Mouse (Mus musculus) c-Kit-positive CD71-negative TER-119-negative erythroid progenitor cells, embryonic 14.5 days (primary cell): Measurements from ENCODE around the gene Slain2.
"Not testable (repeated sequence)": the region's sequence is repeated elsewhere in the genome, so short reads cannot be mapped to it uniquely, and the experiment has no call there.

Experiments used
- DNase-seq: peaks from one replicate; pipeline ENCODE4 v3.0.0-alpha.2; 2013; ENCODE audit warnings: low read depth

Gene Slain2

DNA sequence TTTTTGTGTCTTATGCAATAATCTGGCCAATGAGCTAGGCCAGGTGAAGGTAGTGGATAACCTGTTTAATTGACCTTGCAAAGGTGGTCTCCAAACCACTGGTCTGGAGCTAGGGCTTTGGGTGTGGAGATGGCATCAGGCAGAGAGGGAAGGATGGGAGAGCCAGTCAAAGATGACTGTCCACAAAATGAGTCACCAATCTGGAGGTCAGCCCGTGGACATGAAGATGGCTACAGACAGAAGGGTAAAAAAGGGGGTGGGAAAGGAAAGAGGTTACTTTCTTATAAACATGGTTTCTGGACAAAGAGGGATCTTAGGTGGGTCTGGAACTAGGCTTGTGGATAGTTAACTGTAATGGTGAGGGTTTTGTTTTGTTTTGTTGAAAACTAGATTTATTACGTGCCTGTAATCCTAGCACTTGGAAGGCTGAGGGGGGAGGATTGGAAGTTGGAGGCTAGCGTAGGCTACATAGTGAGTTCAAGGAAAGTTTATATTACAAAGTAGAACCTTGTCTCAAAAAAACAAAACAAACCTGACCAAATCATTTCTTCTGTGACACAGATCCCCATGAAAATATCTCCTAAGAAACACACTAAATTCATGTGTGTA is 40.0 kb downstream of the Slain2 start:
- DNase-seq: no peak

DNA sequence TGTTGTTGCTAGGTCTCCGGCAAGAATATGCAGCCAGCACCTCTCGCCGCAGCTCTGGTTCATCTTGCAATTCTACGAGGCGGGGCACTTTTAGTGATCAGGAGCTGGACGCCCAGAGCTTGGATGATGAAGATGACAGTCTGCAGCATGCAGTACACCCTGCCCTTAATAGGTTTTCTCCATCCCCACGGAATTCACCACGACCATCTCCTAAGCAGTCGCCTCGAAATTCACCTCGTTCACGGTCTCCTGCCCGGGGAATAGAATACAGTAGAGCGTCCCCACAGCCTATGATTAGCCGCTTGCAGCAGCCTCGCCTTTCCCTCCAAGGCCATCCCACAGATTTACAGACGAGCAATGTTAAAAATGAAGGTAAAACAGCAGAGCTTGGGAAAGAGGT is 43.2 kb downstream of the Slain2 start:
- no peak for DNase-seq

DNA sequence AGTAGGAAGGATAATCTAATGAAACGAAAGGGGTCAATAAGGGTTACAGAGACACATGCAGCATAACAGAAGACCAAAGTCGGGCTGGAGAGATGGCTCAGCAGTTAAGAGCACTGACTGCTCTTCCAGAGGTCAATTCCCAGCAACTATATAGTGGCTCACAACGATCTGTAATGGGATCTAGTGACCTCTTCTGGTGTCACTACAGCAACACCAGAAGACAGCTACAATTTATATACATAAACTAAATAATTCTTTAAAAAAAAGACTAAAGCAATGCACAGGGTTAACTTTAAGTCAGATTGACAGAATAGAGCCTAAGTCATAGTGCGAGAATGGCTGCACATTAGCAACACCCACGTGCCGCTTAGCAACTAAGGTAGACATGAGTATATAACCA is 46.0 kb downstream of the Slain2 start:
- no peak for DNase-seq

DNA sequence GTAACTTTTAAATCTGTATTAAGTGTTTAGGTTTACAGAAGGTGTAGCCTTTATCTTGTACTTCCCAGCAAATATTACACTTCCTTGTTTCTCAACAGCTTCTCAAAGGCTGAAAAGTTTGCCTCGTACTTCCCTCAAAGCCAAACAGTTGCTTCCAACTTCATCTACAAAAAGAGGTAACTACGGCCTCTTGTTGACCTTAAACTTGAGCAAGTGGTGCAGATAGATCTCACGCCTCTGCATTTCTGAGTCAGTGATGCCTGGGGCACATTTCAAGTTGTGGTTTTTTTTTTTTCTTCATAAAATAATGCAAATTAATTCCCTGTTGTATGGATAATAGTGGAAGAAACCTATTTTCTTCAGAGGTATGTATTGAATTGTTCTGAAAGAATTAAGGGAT is 51.6 kb downstream of the Slain2 start:
- DNase-seq: no peak

DNA sequence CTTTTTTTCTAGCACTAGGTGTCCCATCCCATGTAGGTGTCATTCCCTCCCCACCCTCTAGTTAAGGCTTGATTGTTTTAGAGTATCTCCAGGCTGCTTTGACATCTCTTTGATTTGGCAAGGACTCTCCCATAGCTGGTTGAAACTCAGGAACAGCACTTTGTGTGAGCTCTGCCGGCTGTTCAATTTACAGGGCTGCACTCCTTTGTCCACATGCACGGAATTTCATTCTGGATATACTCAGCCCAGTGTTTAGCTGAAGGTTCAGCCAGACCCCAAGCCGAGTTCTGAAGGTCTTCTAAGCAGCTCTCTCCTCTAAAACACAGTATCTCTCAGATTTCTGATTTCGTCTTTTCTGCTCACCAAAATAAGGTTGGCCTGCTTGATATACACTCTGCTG is 58.3 kb downstream of the Slain2 start:
- no peak for DNase-seq

DNA sequence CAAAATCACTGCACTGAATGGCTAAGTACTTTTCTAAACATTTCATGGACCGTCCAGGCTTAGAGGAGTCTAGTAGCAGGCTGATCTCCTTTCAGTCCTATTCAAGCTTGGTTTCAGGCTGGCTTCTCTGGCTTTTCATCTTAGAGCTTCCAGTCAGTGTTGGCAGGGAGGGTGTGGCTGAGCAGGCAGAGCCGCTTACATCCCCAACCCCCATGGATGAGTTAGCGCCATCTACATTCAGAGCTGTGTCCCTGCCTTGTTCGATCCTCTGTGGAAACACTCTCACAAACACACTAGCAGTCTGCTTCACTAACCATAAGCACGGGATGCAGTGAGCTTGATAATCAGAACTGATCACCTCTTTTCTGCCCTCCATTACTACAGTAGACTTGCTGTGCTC is 58.8 kb downstream of the Slain2 start:
- no peak for DNase-seq

DNA sequence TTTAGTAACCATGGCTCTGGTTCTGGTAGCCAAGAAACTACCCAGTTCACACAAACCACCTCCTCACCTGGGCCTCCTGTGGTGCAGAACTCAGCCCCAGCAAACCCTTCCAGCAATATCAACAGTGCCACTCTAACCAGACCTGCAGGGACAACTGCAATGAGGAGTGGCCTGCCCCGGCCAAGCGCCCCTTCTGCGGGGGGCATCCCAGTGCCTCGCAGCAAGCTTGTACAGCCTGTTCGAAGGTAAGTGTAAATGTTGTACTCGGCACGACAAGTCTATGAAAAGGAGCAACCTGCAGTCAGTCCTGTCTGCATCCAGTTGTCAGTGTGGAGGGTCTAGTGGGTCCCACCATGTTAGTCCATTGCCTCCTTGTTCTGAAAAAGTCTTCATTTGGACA is 60.5 kb downstream of the Slain2 start, which contains the start of gene Gm10135:
Gm10135 (minus strand) TSS at position 101 of the 400 bp plus-strand sequence.
- DNase-seq: no peak

DNA sequence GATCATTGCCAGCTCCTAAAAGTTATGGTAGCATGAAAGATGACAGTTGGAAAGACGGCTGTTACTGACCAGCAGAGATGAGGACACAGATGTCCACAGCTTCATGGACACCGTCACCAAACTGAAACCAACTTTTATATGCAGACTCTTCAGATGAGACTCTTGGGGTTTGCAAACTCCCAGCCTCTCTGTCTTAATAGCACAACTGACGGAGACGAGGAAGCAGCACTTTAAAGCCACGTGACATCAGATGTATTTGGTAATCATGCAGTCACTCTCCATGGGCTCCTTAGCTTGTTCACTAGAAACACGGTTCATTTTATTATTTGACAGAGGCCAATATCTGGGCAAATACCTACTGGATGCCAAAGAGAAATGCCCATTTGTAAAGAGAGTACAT is 61.9 kb downstream of the Slain2 start:
- DNase-seq: no peak

DNA sequence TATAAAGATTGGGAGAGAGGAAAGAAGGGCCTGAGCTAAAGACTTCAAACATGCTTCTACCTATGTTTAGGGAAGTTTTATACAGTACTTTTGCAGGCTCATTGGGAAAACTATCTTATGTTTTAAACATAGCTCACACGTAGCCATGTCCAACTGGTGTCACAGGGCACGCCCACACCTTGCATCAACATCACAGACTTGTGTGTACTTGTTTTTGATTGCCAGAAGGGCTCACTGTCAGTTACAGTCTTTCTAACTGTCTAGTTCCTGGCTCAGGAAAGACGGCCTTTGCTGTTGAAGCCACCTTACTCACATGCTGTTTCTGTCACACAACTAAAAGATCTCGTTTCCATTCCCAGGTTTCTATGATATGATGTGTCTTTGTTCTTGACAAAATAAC is 62.4 kb downstream of the Slain2 start:
- DNase-seq: no peak

DNA sequence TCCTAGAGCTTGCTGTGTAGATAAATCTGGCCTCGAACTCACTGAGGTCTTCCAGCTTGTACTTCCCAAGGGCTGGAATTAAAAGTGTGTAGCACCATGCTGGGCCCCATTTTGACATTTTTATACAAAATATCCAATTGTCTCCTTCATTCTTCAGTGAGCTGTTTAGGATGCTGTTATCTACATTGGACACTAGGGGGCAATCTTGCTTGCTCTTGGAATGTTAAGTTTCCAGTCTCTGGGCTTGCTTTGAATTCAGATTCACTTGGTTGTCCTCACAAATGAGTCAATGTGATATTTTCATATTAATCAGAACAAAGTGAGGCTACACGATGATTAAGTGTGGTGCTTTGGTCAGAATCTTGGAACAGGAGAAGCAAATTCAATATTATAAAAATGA is 70.0 kb downstream of the Slain2 start:
- DNase-seq: peak; percentile 25

DNA sequence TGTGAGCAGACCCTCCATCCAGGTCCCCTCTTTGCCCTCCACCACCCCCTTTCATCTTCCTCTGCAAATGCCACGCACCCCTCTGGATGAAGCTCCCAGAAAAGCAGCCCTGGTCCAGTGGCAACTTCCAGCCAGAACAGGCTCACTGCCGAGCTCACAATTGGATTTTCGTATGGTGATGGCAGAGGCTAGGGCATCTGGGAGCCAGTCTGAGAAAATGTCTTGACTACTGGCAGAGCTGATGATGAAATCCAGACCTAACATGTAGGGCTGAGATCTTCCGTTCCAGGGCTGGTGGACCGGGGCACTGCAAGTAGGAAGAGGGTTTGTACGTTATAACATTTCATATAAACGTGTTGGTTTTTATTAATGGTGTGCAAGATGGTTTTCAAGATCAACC is 73.7 kb downstream of the Slain2 start:
- no peak for DNase-seq

DNA sequence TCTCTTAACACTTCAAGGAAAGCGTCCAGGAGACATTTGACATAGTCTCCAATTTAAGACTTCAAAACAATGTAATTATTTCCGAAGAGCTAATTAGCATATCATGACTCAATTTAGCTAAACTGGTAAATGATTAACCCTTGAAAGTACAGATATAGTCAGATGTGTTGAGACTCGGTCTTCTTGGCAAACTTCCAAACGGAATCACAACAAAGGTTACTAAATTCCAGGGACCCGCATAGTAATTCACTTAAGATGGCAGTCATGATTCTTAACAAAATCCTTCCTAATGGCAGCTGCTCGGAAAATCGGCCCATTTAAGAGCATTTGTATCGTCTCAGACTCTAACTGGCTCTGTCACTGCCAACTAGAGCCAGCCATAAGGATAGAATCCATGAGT is 75.7 kb downstream of the Slain2 start:
- DNase-seq: no peak

DNA sequence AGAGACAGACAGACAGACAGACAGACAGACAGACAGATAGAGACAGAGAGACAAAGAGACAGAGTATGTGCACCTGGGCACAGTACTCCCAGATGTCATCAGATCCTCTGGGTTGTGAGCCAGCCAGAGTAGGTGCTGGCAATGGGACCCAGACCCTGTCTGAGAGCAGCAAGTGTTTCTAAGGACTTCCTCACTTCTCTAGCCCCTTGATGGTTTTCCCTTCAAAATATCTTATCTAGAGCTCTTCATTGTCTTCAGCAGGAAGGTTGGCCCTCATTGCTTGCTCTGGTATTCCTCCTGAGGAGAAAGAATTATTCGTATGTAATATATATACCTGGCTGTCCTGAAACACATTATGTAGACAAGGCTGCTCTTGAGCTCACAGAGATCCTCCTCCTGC is 78.4 kb downstream of the Slain2 start:
- DNase-seq: no peak

DNA sequence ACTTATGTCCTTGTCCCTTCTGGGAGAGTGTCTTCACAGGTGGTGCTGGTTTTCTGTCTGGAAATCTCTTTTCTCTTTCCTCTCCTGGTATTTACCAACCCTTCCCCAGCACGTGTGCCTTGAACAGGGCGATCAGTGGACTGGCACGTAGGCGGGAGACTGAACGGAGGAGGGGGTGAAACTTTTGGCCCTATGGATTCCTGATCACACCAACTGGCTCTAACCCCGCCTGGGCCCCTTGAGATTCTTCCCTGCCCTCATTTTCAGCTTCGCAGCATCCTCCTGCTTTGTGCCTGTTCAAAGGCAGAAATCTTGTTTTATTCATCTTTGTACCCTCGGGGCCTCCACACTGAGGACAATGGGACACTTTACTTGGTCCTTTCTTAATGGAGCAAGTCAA is 80.3 kb downstream of the Slain2 start:
- no peak for DNase-seq

DNA sequence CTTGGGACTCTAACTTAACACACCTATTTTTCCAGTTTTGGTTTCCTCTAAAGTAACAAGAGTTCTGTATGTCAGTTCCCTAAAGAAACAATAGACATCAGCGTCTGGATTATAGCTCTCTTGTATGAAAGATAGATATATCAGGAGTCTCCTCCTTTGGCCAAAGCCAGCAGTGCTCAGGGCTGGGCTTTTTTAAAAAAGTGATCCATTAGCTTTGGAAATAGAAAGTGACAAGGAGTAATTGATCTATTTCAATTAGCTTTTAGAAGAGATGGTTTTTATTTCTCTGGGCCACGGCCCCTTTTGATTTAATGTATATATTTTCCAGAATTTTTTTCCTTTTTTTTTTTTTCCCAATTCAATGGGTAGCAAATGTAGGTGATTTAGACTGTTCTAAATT is 80.8 kb downstream of the Slain2 start:
- no peak for DNase-seq

DNA sequence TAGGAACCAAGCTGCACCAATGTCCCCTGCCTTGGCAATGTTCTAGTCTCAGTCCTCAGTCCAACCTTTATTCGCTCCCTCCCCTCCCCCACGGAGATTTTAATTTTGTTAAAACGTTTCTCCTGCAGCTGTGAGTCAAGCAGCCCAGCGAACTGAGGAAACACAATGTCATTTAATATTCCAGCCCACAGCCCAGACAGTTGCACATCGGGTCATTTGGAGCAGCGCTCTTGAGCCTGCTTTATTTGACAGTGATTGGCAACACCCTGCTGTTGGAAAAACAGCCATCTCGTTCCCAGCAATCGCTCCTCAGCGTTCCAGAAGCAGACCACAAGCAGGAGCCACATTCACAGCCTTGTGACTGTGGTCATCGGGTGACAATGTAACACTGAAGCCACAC is 81.3 kb downstream of the Slain2 start:
- DNase-seq: no peak

DNA sequence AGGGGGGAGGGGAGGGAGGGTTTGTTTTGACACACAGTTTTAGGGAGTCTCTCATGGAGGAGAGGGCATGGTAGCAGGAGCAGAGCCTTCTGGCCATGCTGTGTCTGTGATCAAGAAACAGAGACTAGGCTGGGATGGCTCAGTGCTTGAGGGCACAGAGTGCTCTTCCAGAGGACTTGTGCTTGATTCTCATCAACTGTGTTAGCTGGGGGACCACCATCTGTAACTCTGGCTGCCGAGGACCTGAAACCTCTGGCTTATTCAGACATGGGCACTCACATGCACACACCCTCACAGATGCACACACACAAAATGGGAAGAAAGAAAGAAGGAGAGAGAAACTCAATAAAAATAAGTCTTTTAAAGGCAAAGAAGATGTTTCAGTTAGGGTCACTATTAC is 84.4 kb downstream of the Slain2 start:
- not testable (repeated sequence) for DNase-seq

DNA sequence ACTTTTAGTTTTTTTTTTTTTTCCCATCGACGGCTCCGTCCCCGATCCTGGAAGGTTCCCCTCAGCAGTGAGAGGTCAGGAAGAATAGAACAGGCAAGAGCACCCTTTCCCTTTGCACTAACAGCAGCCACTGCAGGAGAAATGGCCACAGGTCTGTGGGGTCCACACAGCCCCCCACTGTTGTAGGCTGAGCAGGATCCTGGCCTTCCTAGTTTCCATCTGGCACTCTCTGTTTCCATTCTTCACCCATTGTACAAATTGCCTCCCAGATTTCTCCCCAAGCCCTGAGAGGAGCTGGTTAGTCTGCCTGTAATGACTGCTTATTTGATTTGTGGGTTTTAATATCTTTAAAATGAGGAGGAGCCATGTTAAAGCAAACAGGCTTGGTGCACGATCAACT is 89.9 kb downstream of the Slain2 start:
- DNase-seq: no peak

DNA sequence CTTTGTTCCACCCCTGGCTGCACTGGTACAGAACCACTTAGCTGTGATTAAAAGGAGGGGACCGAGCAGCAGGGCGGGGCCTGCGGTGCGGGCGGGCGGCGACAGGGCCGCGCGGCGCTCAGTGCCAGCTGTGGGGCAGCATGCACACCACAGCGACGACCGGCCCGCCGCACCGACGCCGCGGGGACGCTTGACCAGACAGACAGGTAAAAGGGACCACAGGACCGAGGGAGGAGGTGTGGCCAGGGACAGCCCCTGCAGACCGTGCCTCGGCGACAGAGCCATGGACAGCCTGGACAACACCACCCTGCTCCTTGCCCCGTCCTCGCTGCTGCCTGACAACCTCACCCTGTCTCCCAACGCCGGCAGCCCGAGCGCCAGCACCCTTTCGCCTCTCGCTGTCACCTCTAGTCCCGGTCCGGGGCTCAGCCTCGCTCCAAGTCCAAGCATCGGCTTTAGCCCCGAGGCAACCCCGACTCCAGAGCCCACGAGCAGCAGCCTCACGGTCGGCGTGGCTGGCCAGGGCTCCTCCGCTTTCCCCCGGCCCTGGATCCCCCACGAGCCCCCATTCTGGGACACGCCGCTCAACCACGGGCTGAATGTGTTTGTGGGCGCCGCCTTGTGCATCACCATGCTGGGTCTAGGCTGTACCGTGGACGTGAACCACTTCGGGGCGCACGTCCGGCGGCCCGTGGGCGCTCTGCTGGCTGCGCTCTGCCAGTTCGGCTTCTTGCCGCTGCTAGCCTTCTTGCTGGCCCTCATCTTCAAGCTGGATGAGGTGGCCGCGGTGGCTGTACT is 92.9 kb downstream of the Slain2 start, which contains the start of gene Slc10a4:
Slc10a4 (plus strand) TSS at position 100 of the 798 bp plus-strand sequence.
- DNase-seq: no peak

DNA sequence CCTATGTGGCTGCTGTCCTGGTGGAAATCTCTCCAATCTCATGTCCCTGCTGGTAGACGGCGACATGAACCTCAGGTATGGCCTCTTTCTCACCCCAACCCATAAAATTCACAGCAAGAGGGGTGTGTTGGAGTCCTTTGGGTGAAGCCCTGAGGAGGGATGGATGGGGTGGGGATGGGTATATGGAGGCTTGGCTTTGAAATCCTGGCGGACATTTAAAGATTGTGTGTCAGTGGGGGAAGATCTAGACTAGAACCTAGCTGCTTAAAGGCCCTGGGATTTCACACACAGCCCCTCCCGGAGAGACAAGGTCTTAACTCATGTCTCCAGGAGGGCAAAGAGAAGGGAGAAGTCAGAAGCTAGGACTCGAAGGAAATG is 93.5 kb downstream of the Slain2 start:
- DNase-seq: no peak

DNA sequence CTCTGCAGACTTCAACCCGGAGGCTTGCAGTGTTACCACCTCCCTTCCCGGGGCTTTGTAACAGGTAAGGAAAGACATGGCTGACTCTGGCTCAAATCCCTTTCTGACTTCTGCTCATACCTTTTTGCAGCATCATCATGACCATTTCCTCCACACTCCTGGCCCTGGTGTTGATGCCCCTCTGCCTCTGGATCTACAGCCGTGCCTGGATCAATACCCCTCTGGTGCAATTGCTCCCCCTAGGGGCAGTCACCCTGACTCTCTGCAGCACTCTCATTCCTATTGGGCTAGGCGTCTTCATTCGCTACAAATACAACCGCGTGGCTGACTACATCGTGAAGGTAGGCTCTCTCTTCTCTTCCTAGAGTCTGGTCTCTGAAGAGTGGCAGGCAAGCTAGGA is 94.1 kb downstream of the Slain2 start:
- DNase-seq: not testable (repeated sequence)

DNA sequence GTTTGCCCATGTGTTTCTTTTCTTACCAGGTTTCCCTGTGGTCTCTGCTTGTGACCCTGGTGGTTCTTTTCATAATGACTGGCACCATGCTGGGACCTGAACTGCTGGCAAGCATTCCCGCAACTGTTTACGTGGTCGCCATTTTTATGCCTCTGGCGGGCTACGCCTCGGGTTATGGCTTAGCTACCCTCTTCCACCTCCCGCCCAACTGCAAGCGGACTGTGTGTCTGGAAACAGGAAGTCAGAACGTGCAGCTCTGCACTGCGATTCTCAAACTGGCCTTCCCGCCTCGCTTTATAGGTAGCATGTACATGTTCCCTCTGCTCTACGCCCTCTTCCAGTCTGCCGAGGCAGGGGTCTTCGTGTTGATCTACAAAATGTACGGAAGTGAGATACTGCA is 97.7 kb downstream of the Slain2 start:
- DNase-seq: not testable (repeated sequence)

DNA sequence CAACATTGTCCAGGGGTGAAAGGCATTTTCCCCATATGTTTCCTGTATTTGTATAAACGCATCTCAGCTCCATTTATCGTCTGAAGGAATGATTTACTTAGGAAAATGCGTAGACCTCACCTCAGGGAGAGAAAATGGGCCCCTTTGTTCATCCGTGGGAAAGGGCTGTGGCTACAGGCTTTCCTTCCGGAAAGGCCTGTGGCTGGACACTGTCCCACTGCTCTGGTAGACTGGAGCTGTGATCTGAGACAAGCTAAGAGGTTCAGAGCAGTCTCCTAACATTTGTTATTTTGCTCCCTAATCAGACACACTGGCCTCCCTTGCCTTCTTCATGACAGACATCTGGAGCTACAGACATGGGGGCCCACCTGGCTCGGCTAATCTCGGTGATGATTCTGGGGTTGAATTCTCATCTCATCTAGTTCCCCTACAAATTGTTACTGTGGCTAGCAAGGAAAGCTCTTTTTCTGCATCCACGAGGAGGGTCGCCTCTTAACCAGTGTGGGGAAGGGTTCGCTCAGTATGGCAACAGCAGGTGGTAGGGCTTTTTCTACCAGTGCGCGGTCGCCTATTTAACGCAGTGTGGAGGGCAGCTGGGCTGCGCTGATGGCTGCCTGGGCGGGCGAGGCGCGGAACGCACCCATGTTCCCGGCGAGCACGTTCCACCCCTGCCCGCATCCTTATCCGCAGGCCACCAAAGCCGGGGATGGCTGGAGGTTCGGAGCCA is 98.9 kb downstream of the Slain2 start:
- DNase-seq: not testable (repeated sequence)
